Mouse (Mus musculus) cerebellum, postnatal 36 days (tissue): ENCODE data around the gene Lmx1a.

Experiments used
- DNase-seq, 2 experiments: peaks; one replicate each; pipeline ENCODE4 v3.0.0; 2021 to 2022; ENCODE audit warnings: mixed read lengths in 2 of 2

The Lmx1a gene

GRCm38 (mm10) chr1:167689232-167689261, at the start of gene Lmx1a:
TSS of gene Lmx1a (plus strand) at chr1:167689237.
- no peak for DNase-seq

- peak; percentile 83 to 86 for DNase-seq
These were observed 44.0 kb upstream of the Lmx1a start for GRCm38 (mm10) chr1:167644866-167645537.

GRCm38 (mm10) chr1:167648670-167649069, 40.4 kb upstream of the Lmx1a start:
- DNase-seq = no peak

- no peak for DNase-seq
These were observed 39.9 kb upstream of the Lmx1a start for GRCm38 (mm10) chr1:167649122-167649633.

- DNase-seq = no peak
These were observed 36.7 kb upstream of the Lmx1a start for GRCm38 (mm10) chr1:167652336-167652735.

GRCm38 (mm10) chr1:167659065-167659464, 30.0 kb upstream of the Lmx1a start:
- no peak for DNase-seq

GRCm38 (mm10) chr1:167660521-167661101, 28.4 kb upstream of the Lmx1a start:
- peak; percentile 29 to 30 for DNase-seq

GRCm38 (mm10) chr1:167661123-167661522, 27.9 kb upstream of the Lmx1a start:
- peak; percentile 13 to 20 for DNase-seq

GRCm38 (mm10) chr1:167663136-167663535, 25.9 kb upstream of the Lmx1a start:
- no peak for DNase-seq

GRCm38 (mm10) chr1:167669796-167670195, 19.2 kb upstream of the Lmx1a start:
- peak; percentile 67 to 79 for DNase-seq

- DNase-seq = no peak
These were observed 16.5 kb upstream of the Lmx1a start for GRCm38 (mm10) chr1:167672433-167672987.

- no peak for DNase-seq
These were observed 10.0 kb upstream of the Lmx1a start for GRCm38 (mm10) chr1:167679061-167679460.

GRCm38 (mm10) chr1:167688001-167688346, 1.1 kb upstream of the Lmx1a start:
- no peak for DNase-seq

GRCm38 (mm10) chr1:167688347-167689231, 448 bp upstream of the Lmx1a start:
- no peak for DNase-seq

GRCm38 (mm10) chr1:167689262-167690137, 463 bp downstream of the Lmx1a start:
- no peak for DNase-seq

- no peak for DNase-seq
These were observed 1.2 kb downstream of the Lmx1a start for GRCm38 (mm10) chr1:167690138-167690710.

- DNase-seq = no peak
These were observed 1.9 kb downstream of the Lmx1a start for GRCm38 (mm10) chr1:167690716-167691550.

- no peak for DNase-seq
These were observed 3.1 kb downstream of the Lmx1a start for GRCm38 (mm10) chr1:167691911-167692682.

GRCm38 (mm10) chr1:167692683-167693045, 3.6 kb downstream of the Lmx1a start:
- DNase-seq = no peak

GRCm38 (mm10) chr1:167693499-167694240, 4.6 kb downstream of the Lmx1a start:
- DNase-seq = no peak
